Mouse (Mus musculus): ENCODE data around the gene Gapdh. TPM values are rescaled to one million over a fixed set of nuclear protein-coding genes. Genes with fewer than 3 reads are reported as not detected.
"Not testable (repeated sequence)": the region's sequence is repeated elsewhere in the genome, so short reads cannot be mapped to it uniquely, and the experiment has no call there.

Gapdh gene
- total and polyA plus RNA-seq, 3 experiments, result 3,109 to 30,061 (median 10,890) TPM

- no peak for TF ChIP-seq GATA1 (IDR thresholded peaks at IDR 0.05; ENCODE audit: borderline replicate concordance, low read length)
- peak; percentile 86 for TF ChIP-seq POLR2AphosphoS5 (IDR thresholded peaks at IDR 0.05; ENCODE audit: insufficient replicate concordance, low read depth, low read length)
- H3K4me3 ChIP-seq (ENCODE audit: low read depth, low read length), result peak overlapping the region; percentile 98
- no peaks in the 10 kb centered on the region for H3K27me3 ChIP-seq (ENCODE audit: insufficient read depth, low read length)
- DNase-seq (ENCODE audit: low spot score) (peak; percentile 38), ATAC-seq (ENCODE audit: extremely low read depth, insufficient number of reproducible peaks, low FRiP score, poor library complexity, severe bottlenecking) (no peak)
- H3K4me1 ChIP-seq (ENCODE audit: insufficient read depth, low read depth, low read length), result peaks cover 59% of the 10 kb centered on the region
- H3K36me3 ChIP-seq (replicated peaks), result peaks cover 82% of the 10 kb centered on the region
- no peaks in the 10 kb centered on the region for H3K9me3 ChIP-seq (replicated peaks)
These were observed 1.5 kb downstream of the Gapdh start for GRCm38 (mm10) chr6:125164672-125165327.

DNA sequence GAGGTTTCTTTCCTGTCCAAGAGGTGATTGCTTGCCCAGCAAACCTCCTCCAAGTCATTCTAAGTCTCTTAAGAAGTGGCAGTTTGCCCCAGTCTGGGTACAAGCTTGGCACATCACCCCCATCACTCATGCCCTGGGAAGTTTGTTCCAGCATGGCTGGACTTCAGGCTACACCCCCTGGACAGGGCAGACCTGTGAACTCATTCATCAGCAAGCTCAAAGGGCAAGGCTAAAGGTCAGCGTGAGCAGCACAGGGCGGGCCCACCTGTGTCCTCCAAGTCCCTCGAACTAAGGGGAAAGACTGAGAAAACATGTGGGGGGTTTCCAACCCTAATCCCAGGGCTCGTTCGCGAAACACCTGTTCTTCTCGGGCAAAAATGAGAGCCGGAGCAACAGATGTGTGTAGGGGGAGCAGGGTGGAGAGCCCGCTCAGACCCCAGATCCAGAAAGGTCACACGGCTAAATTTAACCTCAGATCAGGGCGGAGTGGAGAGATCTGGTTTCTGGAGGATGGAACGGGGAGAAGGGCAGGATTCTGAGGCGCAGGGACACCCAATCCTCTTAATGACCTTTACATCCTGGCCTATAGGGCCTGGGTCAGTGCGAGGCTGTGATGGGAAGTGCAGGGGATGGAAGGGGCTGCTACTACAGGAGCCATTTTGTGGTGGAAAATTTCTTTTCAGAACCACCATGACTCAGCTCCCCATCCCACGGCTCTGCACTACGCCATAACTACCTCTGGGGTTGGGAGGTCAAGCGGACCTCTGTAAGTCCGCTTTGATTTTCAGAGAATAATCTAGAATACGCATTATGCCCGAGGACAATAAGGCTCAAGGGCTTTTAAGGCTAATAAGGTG lies 2.2 kb downstream of the Gapdh start:
- peak; percentile 44 for DNase-seq (ENCODE audit: low spot score)
- H3K4me3 ChIP-seq (ENCODE audit: low read depth, low read length), result peak overlapping the region; percentile 98
- H3K27me3 ChIP-seq (ENCODE audit: insufficient read depth, low read length), result no peaks in the 10 kb centered on the region
- peaks cover 82% of the 10 kb centered on the region for H3K36me3 ChIP-seq (replicated peaks)
- ATAC-seq (ENCODE audit: extremely low read depth, insufficient number of reproducible peaks, low FRiP score, poor library complexity, severe bottlenecking), result no peak
- TF ChIP-seq POLR2AphosphoS5 (IDR thresholded peaks at IDR 0.05; ENCODE audit: insufficient replicate concordance, low read depth, low read length) (no peak; the same call in 1 of the 2 replicates), TAL1 (conservative IDR thresholded peaks at IDR 0.05; ENCODE audit: low read depth, low read length) (no peak), GATA2 (IDR thresholded peaks at IDR 0.05; ENCODE audit: borderline replicate concordance, low read depth, low read length) (no peak), CTCF (IDR thresholded peaks at IDR 0.05; ENCODE audit: low read depth, low read length) (no peak), GATA1 (IDR thresholded peaks at IDR 0.05; ENCODE audit: borderline replicate concordance, low read length) (no peak)
- H3K4me1 ChIP-seq (ENCODE audit: insufficient read depth, low read depth, low read length), result peaks cover 59% of the 10 kb centered on the region
- no peaks in the 10 kb centered on the region for H3K9me3 ChIP-seq (replicated peaks)

DNA sequence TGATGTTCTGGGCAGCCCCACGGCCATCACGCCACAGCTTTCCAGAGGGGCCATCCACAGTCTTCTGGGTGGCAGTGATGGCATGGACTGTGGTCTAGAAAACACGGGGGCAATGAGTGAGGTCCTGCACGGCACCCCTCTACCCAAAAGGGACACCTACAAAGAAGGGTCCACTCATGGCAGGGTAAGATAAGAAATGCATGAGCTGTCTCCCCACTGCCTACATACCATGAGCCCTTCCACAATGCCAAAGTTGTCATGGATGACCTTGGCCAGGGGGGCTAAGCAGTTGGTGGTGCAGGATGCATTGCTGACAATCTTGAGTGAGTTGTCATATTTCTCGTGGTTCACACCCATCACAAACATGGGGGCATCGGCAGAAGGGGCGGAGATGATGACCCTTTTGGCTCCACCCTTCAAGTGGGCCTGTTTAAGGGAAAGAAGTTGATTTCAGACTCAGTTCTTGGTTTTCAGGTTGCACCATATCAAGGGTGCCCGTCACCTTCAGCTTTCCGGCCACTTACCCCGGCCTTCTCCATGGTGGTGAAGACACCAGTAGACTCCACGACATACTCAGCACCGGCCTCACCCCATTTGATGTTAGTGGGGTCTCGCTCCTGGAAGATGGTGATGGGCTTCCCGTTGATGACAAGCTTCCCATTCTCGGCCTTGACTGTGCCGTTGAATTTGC lies 3.5 kb downstream of the Gapdh start:
- not testable (repeated sequence) for H3K27me3 ChIP-seq (ENCODE audit: insufficient read depth, low read length); DNase-seq (ENCODE audit: low spot score); H3K9me3 ChIP-seq (replicated peaks); ATAC-seq (ENCODE audit: extremely low read depth, insufficient number of reproducible peaks, low FRiP score, poor library complexity, severe bottlenecking)
- Histone ChIP-seq H3K4me1 (ENCODE audit: insufficient read depth, low read depth, low read length) (peaks cover 53% of the 10 kb centered on the region), H3K36me3 (replicated peaks) (peaks cover 80% of the 10 kb centered on the region), H3K4me3 (ENCODE audit: low read depth, low read length) (peak overlapping the region; percentile 71)

DNA sequence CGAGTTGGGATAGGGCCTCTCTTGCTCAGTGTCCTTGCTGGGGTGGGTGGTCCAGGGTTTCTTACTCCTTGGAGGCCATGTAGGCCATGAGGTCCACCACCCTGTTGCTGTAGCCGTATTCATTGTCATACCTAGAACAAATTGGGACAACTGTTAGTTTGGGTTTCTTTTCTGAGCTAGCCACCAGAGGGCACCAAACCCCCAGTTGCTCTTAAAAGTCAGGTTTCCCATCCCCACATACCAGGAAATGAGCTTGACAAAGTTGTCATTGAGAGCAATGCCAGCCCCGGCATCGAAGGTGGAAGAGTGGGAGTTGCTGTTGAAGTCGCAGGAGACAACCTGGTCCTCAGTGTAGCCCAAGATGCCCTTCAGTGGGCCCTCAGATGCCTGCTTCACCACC lies 4.3 kb downstream of the Gapdh start:
- H3K36me3 ChIP-seq (replicated peaks), result peaks cover 80% of the 10 kb centered on the region
- not testable (repeated sequence) for H3K9me3 ChIP-seq (replicated peaks); ATAC-seq (ENCODE audit: extremely low read depth, insufficient number of reproducible peaks, low FRiP score, poor library complexity, severe bottlenecking); H3K27me3 ChIP-seq (ENCODE audit: insufficient read depth, low read length); DNase-seq (ENCODE audit: low spot score)
- peak overlapping the region; percentile 71; the same call in 1 of the 2 replicates for H3K4me3 ChIP-seq (ENCODE audit: low read depth, low read length)
- peaks cover 48% of the 10 kb centered on the region for H3K4me1 ChIP-seq (ENCODE audit: insufficient read depth, low read depth, low read length)

GRCm38 (mm10) chr6:125160854-125161760 lies 5.2 kb downstream of the Gapdh start:
- TF ChIP-seq GATA1 (IDR thresholded peaks at IDR 0.05; ENCODE audit: borderline replicate concordance, low read length) (no peak), POLR2AphosphoS5 (IDR thresholded peaks at IDR 0.05; ENCODE audit: insufficient replicate concordance, low read depth, low read length) (peak; percentile 97), GATA2 (IDR thresholded peaks at IDR 0.05; ENCODE audit: borderline replicate concordance, low read depth, low read length) (no peak), TAL1 (conservative IDR thresholded peaks at IDR 0.05; ENCODE audit: low read depth, low read length) (no peak), CTCF (IDR thresholded peaks at IDR 0.05; ENCODE audit: low read depth, low read length) (no peak)
- ATAC-seq (ENCODE audit: extremely low read depth, insufficient number of reproducible peaks, low FRiP score, poor library complexity, severe bottlenecking), result peak; percentile 11; the same call in 1 of the 2 replicates
- Histone ChIP-seq H3K4me3 (ENCODE audit: low read depth, low read length) (peak overlapping the region; percentile 54; the same call in 1 of the 2 replicates), H3K36me3 (replicated peaks) (peaks cover 86% of the 10 kb centered on the region), H3K4me1 (ENCODE audit: insufficient read depth, low read depth, low read length) (peaks cover 48% of the 10 kb centered on the region), H3K9me3 (replicated peaks) (no peaks in the 10 kb centered on the region), H3K27me3 (ENCODE audit: insufficient read depth, low read length) (no peaks in the 10 kb centered on the region)
- DNase-seq (ENCODE audit: low spot score), result peak; percentile 42

GRCm38 (mm10) chr6:125160558-125160853 lies 5.8 kb downstream of the Gapdh start:
- TF ChIP-seq GATA1 (IDR thresholded peaks at IDR 0.05; ENCODE audit: borderline replicate concordance, low read length) (no peak), GATA2 (IDR thresholded peaks at IDR 0.05; ENCODE audit: borderline replicate concordance, low read depth, low read length) (no peak), CTCF (IDR thresholded peaks at IDR 0.05; ENCODE audit: low read depth, low read length) (no peak), POLR2AphosphoS5 (IDR thresholded peaks at IDR 0.05; ENCODE audit: insufficient replicate concordance, low read depth, low read length) (no peak), TAL1 (conservative IDR thresholded peaks at IDR 0.05; ENCODE audit: low read depth, low read length) (no peak)
- H3K9me3 ChIP-seq (replicated peaks), result no peaks in the 10 kb centered on the region
- peaks cover 92% of the 10 kb centered on the region for H3K36me3 ChIP-seq (replicated peaks)
- DNase-seq (ENCODE audit: low spot score) (no peak), ATAC-seq (ENCODE audit: extremely low read depth, insufficient number of reproducible peaks, low FRiP score, poor library complexity, severe bottlenecking) (no peak)
- H3K4me1 ChIP-seq (ENCODE audit: insufficient read depth, low read depth, low read length), result peaks cover 54% of the 10 kb centered on the region
- H3K4me3 ChIP-seq (ENCODE audit: low read depth, low read length), result peak overlapping the region; percentile 54; the same call in 1 of the 2 replicates
- no peaks in the 10 kb centered on the region for H3K27me3 ChIP-seq (ENCODE audit: insufficient read depth, low read length)
